Mouse (Mus musculus) E14TG2a.4 (cell line): Measurements from ENCODE around the gene Cd200r3.

Experiments
- CTCF ChIP-seq: conservative IDR thresholded peaks from 2 replicates; pipeline ENCODE4 v1.5.1; 2014; ENCODE audit warnings: low read length
- NANOG ChIP-seq: IDR thresholded peaks from 2 replicates; pipeline ENCODE4 v1.6.1; 2014; ENCODE audit warnings: borderline replicate concordance, low read length, mixed read lengths
- POU5F1 ChIP-seq: IDR thresholded peaks from 2 replicates; pipeline ENCODE4 v1.6.1; 2014; ENCODE audit warnings: low read length, borderline replicate concordance

DNA sequence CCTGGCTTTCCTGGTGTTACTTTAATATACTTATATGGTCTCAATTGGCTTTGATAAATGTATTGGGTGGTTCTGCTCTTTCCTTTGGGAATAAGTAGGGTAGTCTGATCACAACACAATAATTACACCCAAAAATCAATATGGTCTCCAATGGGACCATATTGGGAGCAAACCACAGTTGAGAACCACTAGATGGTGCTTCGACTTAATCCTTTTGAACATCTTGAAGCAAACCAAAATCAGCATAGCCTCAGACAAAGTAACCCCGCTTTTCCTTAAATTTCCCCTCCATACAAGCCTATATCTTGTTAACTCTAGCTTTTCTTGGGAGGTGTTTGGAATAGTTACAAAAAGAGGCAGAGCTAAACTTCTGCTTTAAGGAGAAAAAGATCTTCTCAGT, 18.8 kb downstream of the Cd200r3 start:
- no peak for TF ChIP-seq CTCF
- TF ChIP-seq POU5F1 = no peak
- TF ChIP-seq NANOG = no peak
